Mouse (Mus musculus) forebrain, embryonic 14.5 days (tissue): ENCODE measurements around the gene Kif27. TPM values are rescaled to one million over a fixed set of nuclear protein-coding genes. Genes with fewer than 3 reads are reported as not detected.

ENCODE experiments used
- ATAC-seq: fragments of 200-750 bp; cut with Nextera tagmentation; 2 replicates; pipeline ENCODE4 v1.8.0; 2017; ENCODE audit warnings: mild to moderate bottlenecking, moderate library complexity
- DNase-seq: peaks from one replicate; pipeline ENCODE4 v3.0.0-alpha.2; 2015; ENCODE audit warnings: low spot score
- H3K27ac ChIP-seq: fragments of 300-500 bp; sonication (generic); 2 replicates; pipeline ENCODE4 v1.5.1; 2014; ENCODE audit warnings: low read depth, mild to moderate bottlenecking, control low read depth, low read length, moderate library complexity
- H3K27me3 ChIP-seq: fragments of 300-500 bp; sonication (generic); replicated peaks from 2 replicates; pipeline ENCODE4 v1.6.1; 2014; ENCODE audit warnings: low read length, control low read depth, mixed read lengths; ENCODE audit not compliant: control insufficient read depth, insufficient read depth
- H3K36me3 ChIP-seq: fragments of 300-500 bp; sonication (generic); 2 replicates; pipeline ENCODE4 v1.6.1; 2014; ENCODE audit warnings: low read length, control low read depth; ENCODE audit not compliant: control insufficient read depth, insufficient read depth
- H3K4me1 ChIP-seq: fragments of 300-500 bp; sonication (generic); 2 replicates; pipeline ENCODE4 v1.6.1; 2014; ENCODE audit warnings: antibody characterized with exemption, low read length, control low read depth; ENCODE audit not compliant: control insufficient read depth, insufficient read depth
- H3K4me2 ChIP-seq: fragments of 300-500 bp; sonication (generic); 2 replicates; pipeline ENCODE4 v1.6.1; 2014; ENCODE audit warnings: mild to moderate bottlenecking, control low read depth, low read length
- H3K4me3 ChIP-seq: fragments of 300-500 bp; sonication (generic); 2 replicates; pipeline ENCODE4 v1.5.1; 2014; ENCODE audit warnings: low read depth, low read length, control low read depth
- H3K9ac ChIP-seq: fragments of 300-500 bp; sonication (generic); 2 replicates; pipeline ENCODE4 v1.6.1; 2014; ENCODE audit warnings: mild to moderate bottlenecking, low read length, control low read depth, moderate library complexity
- H3K9me3 ChIP-seq: fragments of 300-500 bp; sonication (generic); replicated peaks from 2 replicates; pipeline ENCODE4 v1.6.1; 2016; ENCODE audit warnings: low read length, control low read depth, mixed read lengths; ENCODE audit not compliant: control insufficient read depth
- WGBS: fragments of 180-500 bp; shearing (Covaris S2); extraction: QIAGEN DNeasy Blood & Tissue Kit; methylation state at CpG from one replicate; pipeline ENCODE4 v1.1.7; 2014; 5-methylcytosine and 5-hydroxymethylcytosine counted together
- polyA plus RNA-seq: library from polyadenylated mRNA; unstranded; fragments of >200 nt; fragmentation: Nextera tagmentation; extraction: Ambion mirVana; gene quantifications from 2 replicates; pipeline ENCODE4 v1.2.1, GENCODE M21; 2014

The Kif27 gene
- polyA plus RNA-seq, 1 experiment from 2014 or later = 1.2 TPM

DNA sequence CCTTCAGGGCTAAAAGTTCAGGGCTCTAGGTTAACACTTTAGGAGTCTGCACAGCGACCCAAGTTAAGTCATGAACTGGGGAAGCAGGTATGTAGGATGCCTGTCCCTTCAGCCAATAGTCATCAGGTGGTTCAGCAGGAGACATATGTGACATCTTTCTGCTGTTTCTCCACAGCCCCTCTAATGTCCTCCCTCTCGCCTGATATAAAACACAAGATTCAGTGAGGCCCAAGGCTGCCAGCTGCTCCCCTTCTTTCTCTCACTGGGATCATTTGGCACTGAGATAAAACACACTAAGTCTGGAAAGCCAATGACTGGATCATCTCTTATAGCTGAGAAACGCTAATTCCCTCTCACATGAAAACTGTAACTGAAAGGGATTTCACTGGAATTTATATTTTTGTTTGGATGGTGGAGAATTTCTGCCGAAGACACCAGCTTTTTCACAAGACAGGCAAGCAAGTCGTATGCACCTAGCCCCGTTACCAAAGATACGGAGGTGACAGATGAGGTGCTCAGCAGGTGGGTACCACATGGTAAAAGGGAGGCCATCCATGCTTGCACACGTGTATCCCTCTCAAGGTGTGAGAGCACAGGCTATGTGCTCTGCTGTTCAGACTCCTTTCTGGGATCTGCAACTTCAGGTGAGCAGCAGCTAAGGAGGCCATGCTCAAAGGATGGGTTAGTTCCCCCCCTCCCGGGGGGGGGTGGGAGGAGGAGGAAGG, 56.3 kb downstream of the Kif27 start:
- no peaks in the 10 kb centered on the region for H3K4me1 ChIP-seq
- 79% methylated on average over 9 of the region's 9 CpGs for WGBS
- DNase-seq (no peak), ATAC-seq (no peak)
- H3K4me2 ChIP-seq = no peak overlapping the region
- H3K9ac ChIP-seq = no peak overlapping the region
- H3K4me3 ChIP-seq = no peak overlapping the region
- no peak overlapping the region for H3K27ac ChIP-seq
- no peaks in the 10 kb centered on the region for H3K36me3 ChIP-seq
- H3K9me3 ChIP-seq = no peaks in the 10 kb centered on the region
- no peaks in the 10 kb centered on the region for H3K27me3 ChIP-seq

- H3K4me1 ChIP-seq = no peaks in the 10 kb centered on the region
- ATAC-seq = no peak
- H3K4me2 ChIP-seq = no peak overlapping the region
- H3K27me3 ChIP-seq = no peaks in the 10 kb centered on the region
- no peaks in the 10 kb centered on the region for H3K36me3 ChIP-seq
- no peak overlapping the region for H3K27ac ChIP-seq
- DNase-seq = no peak
- H3K4me3 ChIP-seq = no peak overlapping the region
- WGBS = 91% methylated on average over 6 of the region's 6 CpGs
- no peaks in the 10 kb centered on the region for H3K9me3 ChIP-seq
- no peak overlapping the region for H3K9ac ChIP-seq
These were observed 57.0 kb downstream of the Kif27 start for GRCm38 (mm10) chr13:58301961-58302360.

GRCm38 (mm10) chr13:58298756-58299155, 60.2 kb downstream of the Kif27 start:
- Histone ChIP-seq H3K4me1 (no peaks in the 10 kb centered on the region), H3K27ac (no peak overlapping the region), H3K27me3 (no peaks in the 10 kb centered on the region), H3K4me2 (no peak overlapping the region), H3K4me3 (no peak overlapping the region), H3K9ac (no peak overlapping the region), H3K36me3 (no peaks in the 10 kb centered on the region), H3K9me3 (no peaks in the 10 kb centered on the region)
- ATAC-seq (no peak), DNase-seq (no peak)
- WGBS = 92% methylated on average over 3 of the region's 3 CpGs

DNA sequence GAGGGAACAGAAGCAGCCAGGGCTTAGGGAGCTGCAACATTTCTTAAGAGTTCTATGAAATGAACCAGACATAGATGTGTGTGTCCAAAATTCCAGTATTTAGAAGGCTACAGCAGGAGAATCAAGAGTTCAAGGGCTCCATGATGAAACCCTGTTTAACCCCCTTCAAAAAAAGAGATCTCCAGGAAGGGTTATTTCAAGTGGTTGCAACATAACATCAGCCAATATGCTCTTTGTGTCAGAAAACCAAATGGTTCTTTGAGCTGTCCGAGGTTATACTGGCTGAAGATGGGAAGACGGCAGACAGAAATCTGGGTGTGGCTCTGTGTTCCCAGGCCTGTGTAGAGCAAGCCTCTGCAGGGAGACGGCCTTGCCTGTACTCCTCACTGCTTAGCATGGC, 63.3 kb downstream of the Kif27 start:
- H3K4me3 ChIP-seq = no peak overlapping the region
- H3K27ac ChIP-seq = no peak overlapping the region
- ATAC-seq (no peak), DNase-seq (no peak)
- H3K4me2 ChIP-seq = no peak overlapping the region
- no peaks in the 10 kb centered on the region for H3K36me3 ChIP-seq
- no peak overlapping the region for H3K9ac ChIP-seq
- WGBS = 90% methylated on average over 3 of the region's 3 CpGs
- no peaks in the 10 kb centered on the region for H3K27me3 ChIP-seq
- no peaks in the 10 kb centered on the region for H3K4me1 ChIP-seq
- H3K9me3 ChIP-seq = no peaks in the 10 kb centered on the region

DNA sequence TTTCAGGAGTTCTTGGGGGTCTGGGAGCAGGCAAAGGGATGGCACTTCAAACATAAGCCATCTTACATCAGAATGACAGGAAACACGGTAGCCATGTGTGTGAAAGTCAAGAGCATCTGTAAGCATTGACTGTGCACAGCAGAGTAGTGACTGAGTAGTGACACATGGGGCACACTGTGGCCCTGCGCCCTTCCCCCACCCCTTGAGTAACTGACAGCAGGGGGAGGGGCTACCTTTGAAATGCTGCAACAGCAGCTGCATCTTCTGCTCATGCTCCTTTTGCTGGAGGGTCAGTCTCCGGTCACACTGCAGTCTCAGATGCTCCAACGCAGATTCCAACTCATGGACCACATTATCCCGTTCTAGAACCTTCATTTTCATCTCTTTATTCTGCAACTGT, 66.1 kb downstream of the Kif27 start:
- DNase-seq (no peak), ATAC-seq (no peak)
- Histone ChIP-seq H3K9ac (no peak overlapping the region), H3K4me1 (no peaks in the 10 kb centered on the region), H3K4me2 (no peak overlapping the region), H3K36me3 (no peaks in the 10 kb centered on the region), H3K27ac (no peak overlapping the region), H3K4me3 (no peak overlapping the region), H3K9me3 (no peaks in the 10 kb centered on the region), H3K27me3 (no peaks in the 10 kb centered on the region)
- WGBS = 22% methylated on average over 5 of the region's 5 CpGs

GRCm38 (mm10) chr13:58289308-58289707, 69.6 kb downstream of the Kif27 start:
- Histone ChIP-seq H3K9me3 (no peaks in the 10 kb centered on the region), H3K4me1 (no peaks in the 10 kb centered on the region), H3K4me3 (no peak overlapping the region), H3K27me3 (no peaks in the 10 kb centered on the region), H3K36me3 (no peaks in the 10 kb centered on the region), H3K27ac (no peak overlapping the region), H3K4me2 (no peak overlapping the region), H3K9ac (no peak overlapping the region)
- ATAC-seq (no peak), DNase-seq (no peak)
- WGBS = 82% methylated on average over 1 of the region's 1 CpGs

DNA sequence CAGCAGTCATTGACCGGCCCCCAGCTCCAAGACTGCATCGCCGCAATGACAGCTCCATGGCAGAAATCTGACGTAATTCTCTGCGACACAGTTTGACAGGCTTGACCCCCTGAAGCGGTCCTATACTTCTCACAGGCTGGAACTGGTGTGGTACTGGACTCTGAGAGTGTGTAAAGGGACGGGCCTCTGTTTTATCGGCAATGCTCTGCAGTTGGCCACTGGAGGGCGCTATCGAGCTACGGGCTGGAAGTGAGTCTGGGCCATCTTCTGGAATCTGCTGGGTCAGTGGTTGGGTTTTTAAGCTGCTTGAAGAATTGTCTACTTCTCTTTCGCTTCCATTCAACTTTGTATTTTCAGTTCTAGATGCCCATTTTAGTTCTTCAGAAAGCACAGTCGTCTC, 71.1 kb downstream of the Kif27 start:
- Histone ChIP-seq H3K4me3 (no peak overlapping the region), H3K9me3 (no peaks in the 10 kb centered on the region), H3K9ac (no peak overlapping the region), H3K27ac (no peak overlapping the region), H3K36me3 (no peaks in the 10 kb centered on the region), H3K4me1 (no peaks in the 10 kb centered on the region), H3K4me2 (no peak overlapping the region), H3K27me3 (no peaks in the 10 kb centered on the region)
- DNase-seq (peak; percentile 78), ATAC-seq (peak; percentile 57; the same call in 1 of the 2 replicates)
- 12% methylated on average over 13 of the region's 13 CpGs for WGBS

DNA sequence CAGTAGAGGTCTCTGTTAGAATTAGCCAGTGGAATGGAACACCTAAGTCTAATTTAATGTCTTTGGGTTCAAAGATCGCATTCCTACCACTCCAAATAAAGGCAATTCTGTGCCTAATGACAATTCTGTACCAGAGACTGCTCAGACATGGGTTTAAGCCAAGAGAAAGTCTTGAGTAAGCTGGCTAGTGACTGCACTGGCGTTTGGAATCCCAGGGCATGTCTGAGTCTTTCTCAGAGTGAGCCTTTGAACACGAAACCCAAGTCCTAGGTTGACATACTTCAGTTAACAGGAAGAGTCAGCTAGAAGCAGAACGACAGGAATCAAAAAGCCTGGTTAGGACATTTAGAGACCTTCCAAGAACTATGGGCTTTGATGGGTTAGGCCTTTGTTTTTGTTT, 75.5 kb downstream of the Kif27 start:
- Histone ChIP-seq H3K9me3 (no peaks in the 10 kb centered on the region), H3K27ac (no peak overlapping the region), H3K4me1 (no peaks in the 10 kb centered on the region), H3K27me3 (no peaks in the 10 kb centered on the region), H3K9ac (no peak overlapping the region), H3K4me2 (no peak overlapping the region), H3K36me3 (no peaks in the 10 kb centered on the region), H3K4me3 (no peak overlapping the region)
- no peak for DNase-seq
- ATAC-seq = no peak
- 67% methylated on average over 4 of the region's 4 CpGs for WGBS

- Histone ChIP-seq H3K4me3 (no peak overlapping the region), H3K4me1 (no peaks in the 10 kb centered on the region), H3K27me3 (no peaks in the 10 kb centered on the region), H3K4me2 (no peak overlapping the region), H3K9ac (no peak overlapping the region), H3K9me3 (no peaks in the 10 kb centered on the region), H3K36me3 (no peaks in the 10 kb centered on the region), H3K27ac (no peak overlapping the region)
- ATAC-seq = no peak
- 69% methylated on average over 4 of the region's 4 CpGs for WGBS
- no peak for DNase-seq
These were observed 77.0 kb downstream of the Kif27 start for GRCm38 (mm10) chr13:58281936-58282335.
